Mouse (Mus musculus) ES-E14 (cell line): ENCODE data around the gene Tcf7.

Source experiments
- CHD2 ChIP-seq: IDR thresholded peaks from 2 replicates; pipeline ENCODE4 v1.6.1; 2014; ENCODE audit warnings: mild to moderate bottlenecking, low read depth, low read length, inconsistent platforms
- HCFC1 ChIP-seq: IDR thresholded peaks from 2 replicates; pipeline ENCODE4 v1.6.1; 2012; ENCODE audit warnings: low read length, inconsistent platforms, borderline replicate concordance; ENCODE audit not compliant: insufficient read depth
- MAFK ChIP-seq: IDR thresholded peaks from 2 replicates; pipeline ENCODE4 v1.6.1; 2014; ENCODE audit warnings: mild to moderate bottlenecking, low read depth, low read length, inconsistent platforms; ENCODE audit not compliant: insufficient read depth
- ZC3H11A ChIP-seq: IDR thresholded peaks from 2 replicates; pipeline ENCODE4 v1.6.1; 2012; ENCODE audit warnings: low read depth, mild to moderate bottlenecking, inconsistent platforms, low read length, borderline replicate concordance
- ZNF384 ChIP-seq: IDR thresholded peaks from 2 replicates; pipeline ENCODE4 v1.6.1; 2012; ENCODE audit warnings: low read depth, low read length, inconsistent platforms

DNA sequence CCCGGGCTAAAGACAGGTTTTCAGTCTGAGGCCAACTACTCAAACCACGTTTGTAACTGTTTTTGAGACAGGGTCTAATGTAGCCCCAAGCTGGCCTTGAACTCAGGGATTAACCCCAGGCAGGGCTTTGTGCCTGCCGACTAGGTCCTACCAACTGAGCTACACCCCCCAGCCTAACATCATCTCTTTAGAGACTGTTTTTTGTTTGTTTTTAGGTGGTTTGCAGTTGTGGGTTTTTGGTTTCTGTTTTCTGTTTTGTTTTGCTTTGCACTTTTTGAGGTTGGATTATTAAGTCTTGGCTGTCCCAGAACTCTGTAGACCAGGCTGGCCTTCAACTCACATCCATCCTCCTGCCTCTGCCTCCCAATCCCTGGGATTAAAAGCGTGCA, 8.9 kb downstream of the Tcf7 start:
- no peak for TF ChIP-seq MAFK
- TF ChIP-seq HCFC1 = no peak
- TF ChIP-seq CHD2 = no peak
- no peak for TF ChIP-seq ZNF384
- TF ChIP-seq ZC3H11A = no peak
